Comparison of ENCODE assay signal across 8 mouse cellular contexts in genomic region chr11:5739846-5740245, GRCm38 (mm10). TPM values are rescaled to one million over a fixed set of nuclear protein-coding genes. Genes with fewer than 3 reads are reported as not detected.
DNase-seq lines count a peak whose midpoint lies in the region; ATAC-seq and TF ChIP-seq lines count a peak whose summit lies in the region.

No protein-coding gene starts in this region.

- TF ChIP-seq CTCF in heart, postnatal 0 days (IDR thresholded peaks at IDR 0.05; ENCODE audit: low read depth) = no peak

- no peak for TF ChIP-seq EP300 in heart, postnatal 0 days (IDR thresholded peaks at IDR 0.05; ENCODE audit: low read depth)

- no peak for ATAC-seq in heart, postnatal 0 days (ENCODE audit: insufficient read depth, low read depth)
- ATAC-seq in liver, embryonic 12.5 days = no peak

- no peaks in the 10 kb centered on the region for H3K27me3 ChIP-seq in heart, embryonic 10.5 days (ENCODE audit: insufficient read depth, poor library complexity, severe bottlenecking)
- H3K27me3 ChIP-seq in heart, postnatal 0 days (ENCODE audit: control insufficient read depth, insufficient read depth, low read length) = no peaks in the 10 kb centered on the region
- no peaks in the 10 kb centered on the region for H3K27me3 ChIP-seq in liver, embryonic 12.5 days (replicated peaks)

- no peaks in the 10 kb centered on the region for H3K9me3 ChIP-seq in heart, embryonic 10.5 days
- no peaks in the 10 kb centered on the region for H3K9me3 ChIP-seq in heart, postnatal 0 days (replicated peaks; ENCODE audit: control insufficient read depth, low read length)
- no peaks in the 10 kb centered on the region for H3K9me3 ChIP-seq in liver, embryonic 12.5 days (replicated peaks)

- peak overlapping the region; percentile 81 for H3K4me2 ChIP-seq in heart, postnatal 0 days (ENCODE audit: low read depth, low read length)
- peak overlapping the region; percentile 94 for H3K4me2 ChIP-seq in liver, embryonic 12.5 days

- WGBS in heart, embryonic 10.5 days = 69% methylated on average over 3 of the region's 3 CpGs
- WGBS in heart, postnatal 0 days = 34% methylated on average over 3 of the region's 3 CpGs
- 72% methylated on average over 3 of the region's 3 CpGs for WGBS in liver, embryonic 12.5 days (ENCODE audit: insufficient replicate concordance)

- H3K27ac ChIP-seq in heart, embryonic 10.5 days = peak overlapping the region; percentile 65; the same call in 1 of the 2 replicates
- H3K27ac ChIP-seq in heart, postnatal 0 days (ENCODE audit: low read depth) = peak overlapping the region; percentile 100
- H3K27ac ChIP-seq in liver, embryonic 12.5 days = peak overlapping the region; percentile 4

- peak overlapping the region; percentile 93 for H3K4me3 ChIP-seq in heart, embryonic 10.5 days
- peak overlapping the region; percentile 97 for H3K4me3 ChIP-seq in heart, postnatal 0 days (ENCODE audit: low read depth, low read length)
- peak overlapping the region; percentile 99 for H3K4me3 ChIP-seq in liver, embryonic 12.5 days

- H3K4me1 ChIP-seq in heart, embryonic 10.5 days = peaks cover 30% of the 10 kb centered on the region
- H3K4me1 ChIP-seq in heart, postnatal 0 days (ENCODE audit: control insufficient read depth, insufficient read depth) = peaks cover 28% of the 10 kb centered on the region
- H3K4me1 ChIP-seq in liver, embryonic 12.5 days = peaks cover 41% of the 10 kb centered on the region

- DNase-seq in heart, embryonic 10.5 days (ENCODE audit: low spot score) = no peak
- no peak for DNase-seq in heart, adult 9 months (ENCODE audit: low spot score in 2 of 2)
- DNase-seq in Muller cell, postnatal 12 days (ENCODE audit: inconsistent ontology term) = peak; percentile 10
- DNase-seq in heart, postnatal 0 days (ENCODE audit: low spot score) = peak; percentile 46
- DNase-seq in ovary, postnatal 14 days (ENCODE audit: low spot score) = no peak
- DNase-seq in frontal cortex, postnatal 36 days (ENCODE audit: low spot score in 2 of 2) = no peak
- no peak for DNase-seq in right cerebral cortex, postnatal 10 days (ENCODE audit: low spot score in 2 of 2)

- peak overlapping the region; percentile 100 for H3K9ac ChIP-seq in heart, postnatal 0 days (replicated peaks; ENCODE audit: low read depth, low read length)
- H3K9ac ChIP-seq in liver, embryonic 12.5 days = peak overlapping the region; percentile 99

- H3K36me3 ChIP-seq in heart, embryonic 10.5 days = 0 out of 2 replicates have a peak, but pooled peaks cover 1% of the 10 kb centered on the region
- H3K36me3 ChIP-seq in heart, postnatal 0 days (replicated peaks; ENCODE audit: control insufficient read depth, insufficient read depth, low read length) = 0 out of 2 replicates have a peak, but pooled peaks cover 3% of the 10 kb centered on the region
- peaks cover under 1% of the 10 kb centered on the region; the same call in 1 of the 2 replicates for H3K36me3 ChIP-seq in liver, embryonic 12.5 days

RNA-seq across cellular contexts. Expression of gene Urgcp, which starts 22.3 kb away (rescaled TPM):
- 21.3 and 29.9 TPM in 2 replicates for polyA plus RNA-seq in heart, embryonic 10.5 days (2016; fragmentation: Nextera tagmentation; extraction: Ambion mirVana)
- total RNA-seq in heart, postnatal 0 days (2014; rRNA removed; ENCODE audit: low replicate concordance) = 71.3 and 72.9 TPM in 2 replicates
- 33.1 and 38.0 TPM in 2 replicates for polyA plus RNA-seq in heart, postnatal 0 days (2015; fragmentation: Nextera tagmentation; extraction: Ambion mirVana)
- 13.4 and 14.6 TPM in 2 replicates for polyA plus RNA-seq in liver, embryonic 12.5 days (2016; fragmentation: Nextera tagmentation; extraction: Ambion mirVana)

RNA-seq across cellular contexts. Expression of gene Mrps24, which starts 24.4 kb away (rescaled TPM):
- polyA plus RNA-seq in heart, embryonic 10.5 days (2016; fragmentation: Nextera tagmentation; extraction: Ambion mirVana) = 177 and 181 TPM in 2 replicates
- total RNA-seq in heart, postnatal 0 days (2014; rRNA removed; ENCODE audit: low replicate concordance) = 81.7 and 96.2 TPM in 2 replicates
- 251 and 257 TPM in 2 replicates for polyA plus RNA-seq in heart, postnatal 0 days (2015; fragmentation: Nextera tagmentation; extraction: Ambion mirVana)
- 143 and 149 TPM in 2 replicates for polyA plus RNA-seq in liver, embryonic 12.5 days (2016; fragmentation: Nextera tagmentation; extraction: Ambion mirVana)

RNA-seq across cellular contexts. Expression of gene Dbnl, which starts 48.4 kb away (rescaled TPM):
- polyA plus RNA-seq in heart, embryonic 10.5 days (2016; fragmentation: Nextera tagmentation; extraction: Ambion mirVana) = 101 and 114 TPM in 2 replicates
- total RNA-seq in heart, postnatal 0 days (2014; rRNA removed; ENCODE audit: low replicate concordance) = 32.1 and 42.4 TPM in 2 replicates
- 42.9 and 45.2 TPM in 2 replicates for polyA plus RNA-seq in heart, postnatal 0 days (2015; fragmentation: Nextera tagmentation; extraction: Ambion mirVana)
- polyA plus RNA-seq in liver, embryonic 12.5 days (2016; fragmentation: Nextera tagmentation; extraction: Ambion mirVana) = 71.6 and 72.0 TPM in 2 replicates

Comparison
In these comparisons a context has a peak if more than half of its experiments do, and no peak if none do; other contexts are left out.
1. DNase-seq: peak in Muller cell, postnatal 12 days (single experiment) and heart, postnatal 0 days (single experiment); none in heart, embryonic 10.5 days (single experiment), heart, adult 9 months (0 of 2), ovary, postnatal 14 days (single experiment), frontal cortex, postnatal 36 days (0 of 2) and right cerebral cortex, postnatal 10 days (0 of 2).
2. H3K27ac ChIP-seq: peak in every context shown above with its lines; median percentile 100 in heart, postnatal 0 days; 65 in heart, embryonic 10.5 days; 4 in liver, embryonic 12.5 days.
3. Peak in every context shown above with its lines, with median percentiles within 50 percentile points of each other: H3K4me3 ChIP-seq.